8 mouse cellular contexts compared by ENCODE assay signal in genomic region chr17:21679273-21680018, GRCm38 (mm10). TPM values are rescaled to one million over a fixed set of nuclear protein-coding genes. Genes with fewer than 3 reads are reported as not detected.
DNase-seq lines count a peak whose midpoint lies in the region; ATAC-seq and TF ChIP-seq lines count a peak whose summit lies in the region.

No protein-coding gene starts in this region.

- no peaks in the 10 kb centered on the region for H3K27me3 ChIP-seq in C2C12 (ENCODE audit: control insufficient read depth, insufficient read depth, insufficient read length)
- H3K27me3 ChIP-seq in erythroblast, embryonic 14.5 days (ENCODE audit: control insufficient read depth): no peaks in the 10 kb centered on the region
- no peaks in the 10 kb centered on the region for H3K27me3 ChIP-seq in heart, embryonic 11.5 days (ENCODE audit: control insufficient read depth, insufficient read depth, low read length)
- no peaks in the 10 kb centered on the region for H3K27me3 ChIP-seq in kidney, embryonic 16.5 days (ENCODE audit: insufficient read depth, low read length)
- no peaks in the 10 kb centered on the region for H3K27me3 ChIP-seq in liver, adult 2 months (ENCODE audit: control insufficient read depth, insufficient read depth, low read length)
- H3K27me3 ChIP-seq in myocyte (ENCODE audit: control insufficient read depth, insufficient read depth, insufficient read length): no peaks in the 10 kb centered on the region
- H3K27me3 ChIP-seq in splenic B cell, adult 2 months (ENCODE audit: control insufficient read depth, insufficient read depth, low read length, poor library complexity, severe bottlenecking): no peaks in the 10 kb centered on the region

- peak overlapping the region; percentile 63 for H3K4me2 ChIP-seq in heart, embryonic 11.5 days
- H3K4me2 ChIP-seq in kidney, embryonic 16.5 days (replicated peaks; ENCODE audit: low read depth, low read length): peak overlapping the region; percentile 59
- peak overlapping the region; percentile 84 for H3K4me2 ChIP-seq in myocyte (ENCODE audit: low read depth)

- peak overlapping the region; percentile 58; the same call in 1 of the 2 replicates for H3K9ac ChIP-seq in heart, embryonic 11.5 days (ENCODE audit: low read depth, low read length)
- H3K9ac ChIP-seq in kidney, embryonic 16.5 days (replicated peaks; ENCODE audit: low read length): peak overlapping the region; percentile 62
- peak overlapping the region; percentile 44 for H3K9ac ChIP-seq in liver, adult 2 months (ENCODE audit: low read depth, low read length)

- 4% methylated on average over 9 of the region's 9 CpGs for WGBS in heart, embryonic 11.5 days (ENCODE audit: insufficient replicate concordance)
- 4% methylated on average over 9 of the region's 9 CpGs for WGBS in kidney, embryonic 16.5 days
- 4% methylated on average over 9 of the region's 9 CpGs for WGBS in liver, adult 2 months

- peak; percentile 94 for DNase-seq in brain, embryonic 14.5 days (ENCODE audit: low read depth)
- DNase-seq in liver, adult 2 months (ENCODE audit: extremely low read depth, low read depth, low spot score): peak; percentile 98
- peak; percentile 96 for DNase-seq in splenic B cell, adult 2 months (ENCODE audit: low read depth, low spot score)

- no peaks in the 10 kb centered on the region for H3K36me3 ChIP-seq in C2C12 (ENCODE audit: control insufficient read depth, insufficient read depth)
- peaks cover 15% of the 10 kb centered on the region for H3K36me3 ChIP-seq in erythroblast, embryonic 14.5 days (ENCODE audit: control insufficient read depth)
- no peaks in the 10 kb centered on the region for H3K36me3 ChIP-seq in heart, embryonic 11.5 days (ENCODE audit: control insufficient read depth, insufficient read depth, low read length)
- no peaks in the 10 kb centered on the region for H3K36me3 ChIP-seq in kidney, embryonic 16.5 days (ENCODE audit: insufficient read depth, low read length)
- H3K36me3 ChIP-seq in liver, adult 2 months (ENCODE audit: control insufficient read depth, insufficient read depth, low read length): peaks cover under 1% of the 10 kb centered on the region; the same call in 1 of the 2 replicates
- H3K36me3 ChIP-seq in myocyte (ENCODE audit: control insufficient read depth, insufficient read depth): peaks cover under 1% of the 10 kb centered on the region
- H3K36me3 ChIP-seq in splenic B cell, adult 2 months (ENCODE audit: control insufficient read depth, insufficient read depth, low read length, poor library complexity, severe bottlenecking): no peaks in the 10 kb centered on the region

- H3K9me3 ChIP-seq in erythroblast, embryonic 14.5 days (ENCODE audit: control insufficient read depth, low read length): no peaks in the 10 kb centered on the region
- H3K9me3 ChIP-seq in heart, embryonic 11.5 days (replicated peaks; ENCODE audit: control insufficient read depth, low read length): no peaks in the 10 kb centered on the region
- no peaks in the 10 kb centered on the region for H3K9me3 ChIP-seq in kidney, embryonic 16.5 days (ENCODE audit: low read length)

- no peaks in the 10 kb centered on the region for H3K79me3 ChIP-seq in C2C12 (ENCODE audit: low read depth)

- TF ChIP-seq POLR2A in brain, embryonic 14.5 days (IDR thresholded peaks at IDR 0.05; ENCODE audit: borderline replicate concordance, extremely low read depth, insufficient read depth, insufficient read length, poor library complexity, severe bottlenecking): no peak
- 0 out of 2 replicates have a peak, but pooled peaks have one; percentile 24 for TF ChIP-seq POLR2A in liver, adult 2 months (IDR thresholded peaks at IDR 0.05; ENCODE audit: extremely low read depth, insufficient read depth, low read length)
- TF ChIP-seq POLR2A in myocyte (IDR thresholded peaks at IDR 0.05; ENCODE audit: insufficient read length, low read depth): peak; percentile 45

- H3ac ChIP-seq in C2C12 (ENCODE audit: control insufficient read depth, insufficient read length, low read depth) (no peak overlapping the region), myocyte (ENCODE audit: control insufficient read depth, insufficient read length) (no peak overlapping the region)

- H3K79me2 ChIP-seq in C2C12 (ENCODE audit: control insufficient read depth, insufficient read depth): no peaks in the 10 kb centered on the region
- H3K79me2 ChIP-seq in liver, adult 2 months (ENCODE audit: control insufficient read depth, insufficient read depth, low read length): no peaks in the 10 kb centered on the region
- H3K79me2 ChIP-seq in myocyte (ENCODE audit: control insufficient read depth, insufficient read depth): no peaks in the 10 kb centered on the region

- peak; percentile 100 for ATAC-seq in heart, embryonic 11.5 days (replicated peaks; ENCODE audit: insufficient number of reproducible peaks, low FRiP score, low TSS enrichment)
- peak; percentile 99 for ATAC-seq in kidney, embryonic 16.5 days (ENCODE audit: low FRiP score, low TSS enrichment)

- H3K27ac ChIP-seq in heart, embryonic 11.5 days (ENCODE audit: low read depth, low read length): peak overlapping the region; percentile 71
- peak overlapping the region; percentile 69 for H3K27ac ChIP-seq in kidney, embryonic 16.5 days (ENCODE audit: low read length)
- H3K27ac ChIP-seq in liver, adult 2 months (replicated peaks; ENCODE audit: insufficient read depth, low read depth, low read length): peak overlapping the region; percentile 77

- peaks cover 37% of the 10 kb centered on the region for H3K4me1 ChIP-seq in erythroblast, embryonic 14.5 days (ENCODE audit: control insufficient read depth)
- no peaks in the 10 kb centered on the region for H3K4me1 ChIP-seq in heart, embryonic 11.5 days (ENCODE audit: control insufficient read depth, insufficient read depth, low read length)
- no peaks in the 10 kb centered on the region for H3K4me1 ChIP-seq in kidney, embryonic 16.5 days (ENCODE audit: insufficient read depth, low read length)
- peaks cover 2% of the 10 kb centered on the region; the same call in 1 of the 2 replicates for H3K4me1 ChIP-seq in liver, adult 2 months (ENCODE audit: control insufficient read depth, insufficient read depth, low read length)

- peak overlapping the region; percentile 28 for H3K4me3 ChIP-seq in C2C12 (ENCODE audit: insufficient read depth, poor library complexity, severe bottlenecking)
- H3K4me3 ChIP-seq in erythroblast, embryonic 14.5 days (replicated peaks): peak overlapping the region; percentile 67
- peak overlapping the region; percentile 51 for H3K4me3 ChIP-seq in heart, embryonic 11.5 days (ENCODE audit: low read depth, low read length)
- peak overlapping the region; percentile 54 for H3K4me3 ChIP-seq in kidney, embryonic 16.5 days (ENCODE audit: low read length)
- peak overlapping the region; percentile 47 for H3K4me3 ChIP-seq in liver, adult 2 months (ENCODE audit: insufficient read depth, low read depth, low read length)
- H3K4me3 ChIP-seq in myocyte: peak overlapping the region; percentile 24

- TF ChIP-seq CTCF in C2C12 (IDR thresholded peaks at IDR 0.05; ENCODE audit: control insufficient read depth, insufficient read depth, insufficient read length): peak; percentile 8
- TF ChIP-seq CTCF in brain, embryonic 14.5 days (IDR thresholded peaks at IDR 0.05; ENCODE audit: borderline replicate concordance, extremely low read depth, insufficient read depth, insufficient read length): peak; percentile 52; the same call in 1 of the 2 replicates
- peak; percentile 44 for TF ChIP-seq CTCF in liver, adult 2 months (IDR thresholded peaks at IDR 0.05; ENCODE audit: low read depth, low read length)

TF ChIP-seq in C2C12, 6 proteins besides CTCF, POLR2A, EP300 and RAD21 (continues in another document):
- peak; percentile 34 for TF ChIP-seq FOSL1 (IDR thresholded peaks at IDR 0.05; ENCODE audit: insufficient read depth, low read length, poor library complexity, severe bottlenecking)

TF ChIP-seq in myocyte, 11 proteins besides CTCF, POLR2A, EP300 and RAD21 (continues in another document):
- no peak for TF ChIP-seq MAX (IDR thresholded peaks at IDR 0.05; ENCODE audit: low read depth)

RNA-seq across cellular contexts. Expression of gene Gm10226, which starts 12.2 kb away (rescaled TPM):
- polyA plus RNA-seq in C2C12 (2012; fragmentation: generic; extraction: Trizol) (not detected), myocyte (2012; fragmentation: generic; extraction: Trizol) (not detected)
- polyA plus RNA-seq in brain, embryonic 14.5 days (2012; rRNA removed): 4.0 and 11.2 TPM in 2 replicates
- polyA plus RNA-seq in erythroblast, embryonic 14.5 days (2012): not detected in 2 replicates
- 3.9 and 4.3 TPM in 2 replicates for polyA plus RNA-seq in heart, embryonic 11.5 days (2014; fragmentation: Nextera tagmentation; extraction: Ambion mirVana)
- 4.8 and 6.6 TPM in 2 replicates for polyA plus RNA-seq in kidney, embryonic 16.5 days (2015; fragmentation: Nextera tagmentation; extraction: Ambion mirVana)
- total RNA-seq in liver, adult 2 months (2014; rRNA removed): 1.8 and 7.8 TPM in 2 replicates
- polyA plus RNA-seq in liver, adult 2 months (2012; rRNA removed): not detected in 2 replicates

RNA-seq across cellular contexts. Expression of gene Zfp760, which starts 28.1 kb away (rescaled TPM):
- polyA plus RNA-seq in C2C12 (2012; fragmentation: generic; extraction: Trizol) (0.46 TPM), myocyte (2012; fragmentation: generic; extraction: Trizol) (0.76 TPM)
- 12.7 and 15.3 TPM in 2 replicates for polyA plus RNA-seq in brain, embryonic 14.5 days (2012; rRNA removed)
- 0.02 and 0.03 TPM in 2 replicates for polyA plus RNA-seq in erythroblast, embryonic 14.5 days (2012)
- 8.2 and 9.6 TPM in 2 replicates for polyA plus RNA-seq in heart, embryonic 11.5 days (2014; fragmentation: Nextera tagmentation; extraction: Ambion mirVana)
- 13.1 and 15.3 TPM in 2 replicates for polyA plus RNA-seq in kidney, embryonic 16.5 days (2015; fragmentation: Nextera tagmentation; extraction: Ambion mirVana)
- 3.6 and 4.8 TPM in 2 replicates for total RNA-seq in liver, adult 2 months (2014; rRNA removed)
- polyA plus RNA-seq in liver, adult 2 months (2012; rRNA removed): 0.31 and 0.40 TPM in 2 replicates

RNA-seq across cellular contexts. Expression of gene Zfp983, which starts 29.0 kb away (rescaled TPM):
- polyA plus RNA-seq in C2C12 (2012; fragmentation: generic; extraction: Trizol): 0.13 TPM
- 9.5 TPM in 2 replicates for polyA plus RNA-seq in brain, embryonic 14.5 days (2012; rRNA removed)
- 0.05 and 0.10 TPM in 2 replicates for polyA plus RNA-seq in erythroblast, embryonic 14.5 days (2012)
- polyA plus RNA-seq in heart, embryonic 11.5 days (2014; fragmentation: Nextera tagmentation; extraction: Ambion mirVana): 3.0 and 5.0 TPM in 2 replicates
- polyA plus RNA-seq in kidney, embryonic 16.5 days (2015; fragmentation: Nextera tagmentation; extraction: Ambion mirVana): 4.4 and 4.6 TPM in 2 replicates
- total RNA-seq in liver, adult 2 months (2014; rRNA removed): 3.2 and 3.6 TPM in 2 replicates
- polyA plus RNA-seq in liver, adult 2 months (2012; rRNA removed): 0.42 and 0.55 TPM in 2 replicates
- polyA plus RNA-seq in myocyte (2012; fragmentation: generic; extraction: Trizol): 0.44 TPM

RNA-seq across cellular contexts. Expression of gene Zfp229, which starts 51.1 kb away (rescaled TPM):
- 0.39 TPM for polyA plus RNA-seq in C2C12 (2012; fragmentation: generic; extraction: Trizol)
- 6.6 and 10.3 TPM in 2 replicates for polyA plus RNA-seq in brain, embryonic 14.5 days (2012; rRNA removed)
- polyA plus RNA-seq in erythroblast, embryonic 14.5 days (2012): 0.07 and 0.16 TPM in 2 replicates
- polyA plus RNA-seq in heart, embryonic 11.5 days (2014; fragmentation: Nextera tagmentation; extraction: Ambion mirVana): 5.5 and 6.0 TPM in 2 replicates
- polyA plus RNA-seq in kidney, embryonic 16.5 days (2015; fragmentation: Nextera tagmentation; extraction: Ambion mirVana): 8.2 and 8.3 TPM in 2 replicates
- total RNA-seq in liver, adult 2 months (2014; rRNA removed): 4.1 and 7.2 TPM in 2 replicates
- polyA plus RNA-seq in liver, adult 2 months (2012; rRNA removed): 1.6 and 2.4 TPM in 2 replicates
- 0.54 TPM for polyA plus RNA-seq in myocyte (2012; fragmentation: generic; extraction: Trizol)

Comparison
In these comparisons a context has a peak if more than half of its experiments do, and no peak if none do; other contexts are left out.
1. Peak in every context shown above with its lines: DNase-seq, ATAC-seq, H3K4me3 ChIP-seq and H3K27ac ChIP-seq.